Mouse (Mus musculus) bone marrow macrophage, adult 2 months (primary cell): ENCODE results near the gene Aebp1. TPM values are rescaled to one million over a fixed set of nuclear protein-coding genes. Genes with fewer than 3 reads are reported as not detected.
A peak's percentile ranks its signal among the peaks of the same experiment; 100 is the strongest.

ENCODE experiments used
- H3K27ac ChIP-seq: 2 replicates; pipeline ENCODE4 v1.5.1; 2012; ENCODE audit warnings: low read depth, low read length; ENCODE audit not compliant: insufficient read depth
- H3K4me1 ChIP-seq: 2 replicates; pipeline ENCODE4 v1.6.1; 2012; ENCODE audit warnings: low read length; ENCODE audit not compliant: control insufficient read depth, insufficient read depth
- H3K4me3 ChIP-seq: 2 replicates; pipeline ENCODE4 v1.5.1; 2012; ENCODE audit warnings: mild to moderate bottlenecking, low read length, moderate library complexity; ENCODE audit not compliant: insufficient read depth
- CTCF ChIP-seq: IDR thresholded peaks from 2 replicates; pipeline ENCODE4 v1.5.1; 2012; ENCODE audit warnings: low read depth, mild to moderate bottlenecking, low read length, moderate library complexity
- POLR2A ChIP-seq: IDR thresholded peaks from 2 replicates; pipeline ENCODE4 v1.6.1; 2012; ENCODE audit warnings: mild to moderate bottlenecking, low read depth, low read length, borderline replicate concordance
- polyA plus RNA-seq: library from polyadenylated mRNA; stranded (reverse); fragments of >200 nt; gene quantifications from 2 replicates; pipeline ENCODE4 v1.2.4, GENCODE M21; 2012; ENCODE audit not compliant: missing spikeins, insufficient read depth, insufficient read length

Aebp1 gene
- polyA plus RNA-seq, 1 experiment = 2.8 TPM

GRCm38 (mm10) chr11:5903844-5904243 is 42.1 kb downstream of the Aebp1 start:
- Histone ChIP-seq H3K27ac (no peak overlapping the region), H3K4me1 (no peaks in the 10 kb centered on the region), H3K4me3 (no peak overlapping the region)
- TF ChIP-seq CTCF (no peak), POLR2A (no peak)

- Histone ChIP-seq H3K4me1 (no peaks in the 10 kb centered on the region), H3K4me3 (no peak overlapping the region), H3K27ac (no peak overlapping the region)
- TF ChIP-seq CTCF = no peak
- no peak for TF ChIP-seq POLR2A
These were observed 42.6 kb downstream of the Aebp1 start for GRCm38 (mm10) chr11:5904357-5904756.

- Histone ChIP-seq H3K4me1 (no peaks in the 10 kb centered on the region), H3K27ac (no peak overlapping the region), H3K4me3 (no peak overlapping the region)
- TF ChIP-seq POLR2A (no peak), CTCF (no peak)
These were observed 43.1 kb downstream of the Aebp1 start for GRCm38 (mm10) chr11:5904871-5905270.

GRCm38 (mm10) chr11:5905778-5906518 is 44.2 kb downstream of the Aebp1 start:
- no peaks in the 10 kb centered on the region for H3K4me1 ChIP-seq
- TF ChIP-seq CTCF (no peak), POLR2A (no peak)
- H3K4me3 ChIP-seq = no peak overlapping the region
- no peak overlapping the region for H3K27ac ChIP-seq

- no peak overlapping the region for H3K27ac ChIP-seq
- no peak overlapping the region for H3K4me3 ChIP-seq
- TF ChIP-seq POLR2A (no peak), CTCF (no peak)
- H3K4me1 ChIP-seq = no peaks in the 10 kb centered on the region
These were observed 45.3 kb downstream of the Aebp1 start for GRCm38 (mm10) chr11:5907096-5907495.

- no peak overlapping the region for H3K4me3 ChIP-seq
- TF ChIP-seq POLR2A = no peak
- TF ChIP-seq CTCF = no peak
- no peak overlapping the region for H3K27ac ChIP-seq
- no peaks in the 10 kb centered on the region for H3K4me1 ChIP-seq
These were observed 46.9 kb downstream of the Aebp1 start for GRCm38 (mm10) chr11:5908642-5909041.

- Histone ChIP-seq H3K4me1 (peaks cover 3% of the 10 kb centered on the region; the same call in 1 of the 2 replicates), H3K4me3 (no peak overlapping the region), H3K27ac (no peak overlapping the region)
- no peak for TF ChIP-seq POLR2A
- TF ChIP-seq CTCF = 0 out of 2 replicates have a peak, but pooled peaks have one; percentile 29
These were observed 50.9 kb downstream of the Aebp1 start for GRCm38 (mm10) chr11:5912635-5913034.

- Histone ChIP-seq H3K27ac (no peak overlapping the region), H3K4me1 (peaks cover 3% of the 10 kb centered on the region; the same call in 1 of the 2 replicates), H3K4me3 (no peak overlapping the region)
- TF ChIP-seq POLR2A (no peak), CTCF (no peak)
These were observed 51.5 kb downstream of the Aebp1 start for GRCm38 (mm10) chr11:5913256-5913655.

GRCm38 (mm10) chr11:5913936-5914335 is 52.2 kb downstream of the Aebp1 start:
- Histone ChIP-seq H3K4me1 (peaks cover 3% of the 10 kb centered on the region; the same call in 1 of the 2 replicates), H3K27ac (no peak overlapping the region), H3K4me3 (no peak overlapping the region)
- TF ChIP-seq POLR2A (no peak), CTCF (no peak)

- TF ChIP-seq POLR2A = no peak
- TF ChIP-seq CTCF = no peak
- H3K4me1 ChIP-seq = peaks cover 3% of the 10 kb centered on the region; the same call in 1 of the 2 replicates
- no peak overlapping the region for H3K4me3 ChIP-seq
- H3K27ac ChIP-seq = no peak overlapping the region
These were observed 53.2 kb downstream of the Aebp1 start for GRCm38 (mm10) chr11:5914940-5915339.
